Mouse (Mus musculus) heart, adult 10 weeks (tissue): Measurements from ENCODE around the gene Fgd4. TPM values are rescaled to one million over a fixed set of nuclear protein-coding genes. Genes with fewer than 3 reads are reported as not detected.

Experiments used
- polyA plus RNA-seq: library from polyadenylated mRNA; stranded (reverse); fragments of 350-450 nt; fragmentation: Illumina TruSeq; extraction: RNeasy Lipid Tissue Mini Kit (QIAGEN cat#74804); gene quantifications from one replicate; pipeline ENCODE4 v1.2.3, GENCODE M21; 2014; ENCODE audit warnings: low read depth, low replicate concordance

Gene Fgd4
- 14.7 TPM for polyA plus RNA-seq

DNA sequence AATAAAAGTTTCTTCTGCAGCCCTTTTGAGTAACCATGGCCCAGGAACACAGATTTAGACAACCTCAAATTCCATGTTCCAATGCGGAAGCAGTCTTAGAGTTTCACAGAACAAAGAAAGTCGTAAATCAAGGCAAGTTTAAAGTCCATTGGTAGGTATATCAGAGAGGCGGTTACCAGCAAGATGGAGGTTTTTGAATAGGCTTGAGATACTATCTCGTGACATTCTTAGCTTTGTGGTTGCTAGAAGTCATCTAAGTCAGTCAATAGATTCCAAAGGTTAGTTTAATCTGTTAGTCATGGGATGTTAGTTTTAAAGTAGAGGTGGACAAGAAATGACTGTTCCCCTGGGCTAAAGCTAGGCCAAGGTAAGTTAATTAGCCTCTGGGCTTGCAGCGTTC lies at the start of gene Fgd4:
TSS of gene Fgd4 (minus strand) at position 89 of the 400 bp plus-strand sequence.

Other genes with a start within 250 kb of the Fgd4 start
- gene Dnm1l, start 241.6 kb downstream of the Fgd4 start, polyA plus RNA-seq = 86.3 TPM
- gene Olfr19, start 75.9 kb upstream of the Fgd4 start, polyA plus RNA-seq = not detected
- not detected for gene Spag6l, start 228.9 kb upstream of the Fgd4 start, polyA plus RNA-seq